Comparison of ENCODE assay signal across 10 mouse cellular contexts in genomic region chrX:101313625-101314359, GRCm38 (mm10). TPM values are rescaled to one million over a fixed set of nuclear protein-coding genes. Genes with fewer than 3 reads are reported as not detected.
DNase-seq lines count a peak whose midpoint lies in the region; ATAC-seq and TF ChIP-seq lines count a peak whose summit lies in the region.
"Had no signal": no experiment of that assay in that cellular context is flagged by ENCODE, and none has a peak within 500 bp of the region (broad histone marks: within the 10 kb centered on the region; RNA-seq: fewer than 3 reads in every experiment).

No protein-coding gene starts in this region.

- WGBS in thymus, adult 2 months: 21% methylated on average over 6 of the region's 6 CpGs
- WGBS in kidney, adult 2 months: 60% methylated on average over 6 of the region's 6 CpGs

- no peak for TF ChIP-seq CTCF in thymus, adult 2 months (IDR thresholded peaks at IDR 0.05; ENCODE audit: borderline replicate concordance, control insufficient read depth, extremely low read depth, insufficient read depth, low read length, poor library complexity)
- no peak for TF ChIP-seq CTCF in kidney, adult 2 months (conservative IDR thresholded peaks at IDR 0.05; ENCODE audit: insufficient read depth, insufficient read length, low read depth, low read length)

- peaks cover 8% of the 10 kb centered on the region for H3K4me1 ChIP-seq in thymus, adult 2 months (replicated peaks; ENCODE audit: control insufficient read depth, insufficient read depth, low read length)
- H3K4me1 ChIP-seq in kidney, adult 2 months (ENCODE audit: control insufficient read depth, insufficient read depth, low read length): no peaks in the 10 kb centered on the region

- no peak for TF ChIP-seq POLR2A in thymus, adult 2 months (IDR thresholded peaks at IDR 0.05; ENCODE audit: control insufficient read depth, extremely low read depth, insufficient read depth, low read length, poor library complexity)
- no peak for TF ChIP-seq POLR2A in kidney, adult 2 months (IDR thresholded peaks at IDR 0.05; ENCODE audit: low read depth, low read length)

- no peak overlapping the region for H3K4me3 ChIP-seq in thymus, adult 2 months (ENCODE audit: control insufficient read depth, insufficient read depth, low read length)
- no peak overlapping the region for H3K4me3 ChIP-seq in kidney, adult 2 months (ENCODE audit: insufficient read depth, low read depth, low read length)

- H3K36me3 ChIP-seq in thymus, adult 2 months (ENCODE audit: control insufficient read depth, insufficient read depth, low read length): no peaks in the 10 kb centered on the region
- no peaks in the 10 kb centered on the region for H3K36me3 ChIP-seq in kidney, adult 2 months (ENCODE audit: control insufficient read depth, insufficient read depth, low read length)

- no peak for DNase-seq in cerebellum, adult 8-10 months
- DNase-seq in frontal cortex, adult 2 months (ENCODE audit: extremely low spot score in 1 of 2, low spot score in 1 of 2): peak; percentile 85 to 91
- peak; percentile 69 to 88 for DNase-seq in left cerebral cortex, adult 18-20 months (ENCODE audit: low spot score in 2 of 2)
- peak; percentile 81 to 86 for DNase-seq in right cerebral cortex, adult 2 months (ENCODE audit: low spot score in 2 of 2)
- no peak for DNase-seq in thymus, adult 2 months
- no peak for DNase-seq in kidney, adult 2 months
- no peak for DNase-seq in gastrocnemius, postnatal 25 days

- 0 out of 2 replicates have a peak, but pooled peaks have one; percentile 36 for ATAC-seq in cerebellum, adult (ENCODE audit: insufficient number of reproducible peaks, low FRiP score, low TSS enrichment)

- H3K27me3 ChIP-seq in thymus, adult 2 months (ENCODE audit: control insufficient read depth, insufficient read depth, low read length): no peaks in the 10 kb centered on the region
- no peaks in the 10 kb centered on the region for H3K27me3 ChIP-seq in kidney, adult 2 months (replicated peaks; ENCODE audit: control insufficient read depth, insufficient read depth, low read length)

- H3K27ac ChIP-seq in thymus, adult 2 months (ENCODE audit: control insufficient read depth, insufficient read depth, low read length): no peak overlapping the region
- no peak overlapping the region for H3K27ac ChIP-seq in kidney, adult 2 months (ENCODE audit: insufficient read depth, low read depth, low read length)
- H3K27ac ChIP-seq: macrophage had no signal

RNA-seq across cellular contexts. Expression of gene Nlgn3, which starts 14.8 kb away (rescaled TPM):
- polyA plus RNA-seq in frontal cortex, adult 2 months (2012; rRNA removed): 51.7 and 58.2 TPM in 2 replicates
- total RNA-seq in left cerebral cortex, adult 18-20 months (2021): 100 to 1,000 TPM; 144 to 152 TPM
- polyA plus RNA-seq in thymus, adult 2 months (2012; rRNA removed): 0.20 and 0.40 TPM in 2 replicates
- polyA plus RNA-seq in kidney, adult 2 months (2012; rRNA removed): 0.18 and 0.31 TPM in 2 replicates
- total RNA-seq in gastrocnemius, postnatal 25 days (2021): under 1 TPM; 0.08 to 0.20 TPM
- polyA plus RNA-seq: macrophage had no signal

RNA-seq across cellular contexts. Expression of gene Med12, which starts 40.0 kb away (rescaled TPM):
- 38.8 and 48.1 TPM in 2 replicates for polyA plus RNA-seq in frontal cortex, adult 2 months (2012; rRNA removed)
- total RNA-seq in left cerebral cortex, adult 18-20 months (2021): 10 to 100 TPM; 20.5 to 22.3 TPM
- 363 and 395 TPM in 2 replicates for polyA plus RNA-seq in thymus, adult 2 months (2012; rRNA removed)
- polyA plus RNA-seq in kidney, adult 2 months (2012; rRNA removed): 77.2 and 82.6 TPM in 2 replicates
- 10 to 100 TPM; 15.4 to 15.6 TPM for total RNA-seq in gastrocnemius, postnatal 25 days (2021)

RNA-seq across cellular contexts. Expression of gene Gm20489, which starts 45.0 kb away (rescaled TPM):
- not detected in 2 replicates for polyA plus RNA-seq in frontal cortex, adult 2 months (2012; rRNA removed)
- total RNA-seq in left cerebral cortex, adult 18-20 months (2021): not detected
- not detected in 2 replicates for polyA plus RNA-seq in thymus, adult 2 months (2012; rRNA removed)
- polyA plus RNA-seq in kidney, adult 2 months (2012; rRNA removed): not detected in 2 replicates
- not detected for total RNA-seq in gastrocnemius, postnatal 25 days (2021)
- polyA plus RNA-seq: macrophage; testis, adult 2 months had no signal

RNA-seq across cellular contexts. Expression of gene Il2rg, which starts 45.7 kb away (rescaled TPM):
- 3.8 and 4.3 TPM in 2 replicates for polyA plus RNA-seq in frontal cortex, adult 2 months (2012; rRNA removed)
- 1 to 10 TPM in 1 of 2 experiments, under 1 TPM in 1; 0.86 to 1.3 TPM for total RNA-seq in left cerebral cortex, adult 18-20 months (2021)
- polyA plus RNA-seq in thymus, adult 2 months (2012; rRNA removed): 364 and 430 TPM in 2 replicates
- 7.2 and 21.4 TPM in 2 replicates for polyA plus RNA-seq in kidney, adult 2 months (2012; rRNA removed)
- 1 to 10 TPM; 1.3 to 2.6 TPM for total RNA-seq in gastrocnemius, postnatal 25 days (2021)

RNA-seq across cellular contexts. Expression of gene Gm614, which starts 50.0 kb away (rescaled TPM):
- not detected in 2 replicates for polyA plus RNA-seq in frontal cortex, adult 2 months (2012; rRNA removed)
- not detected for total RNA-seq in left cerebral cortex, adult 18-20 months (2021)
- polyA plus RNA-seq in thymus, adult 2 months (2012; rRNA removed): 1.3 and 2.0 TPM in 2 replicates
- not detected in 2 replicates for polyA plus RNA-seq in kidney, adult 2 months (2012; rRNA removed)
- total RNA-seq in gastrocnemius, postnatal 25 days (2021): not detected

Comparison
In these comparisons a context has a peak if more than half of its experiments do, and no peak if none do; other contexts are left out.
1. DNase-seq: peak in frontal cortex, adult 2 months (2 of 2), left cerebral cortex, adult 18-20 months (2 of 2) and right cerebral cortex, adult 2 months (2 of 2); none in cerebellum, adult 8-10 months (single experiment), thymus, adult 2 months (single experiment), kidney, adult 2 months (single experiment) and gastrocnemius, postnatal 25 days (single experiment).
2. RNA of gene Nlgn3, which starts 14.8 kb away (polyA plus RNA-seq): 51.7 to 58.2 TPM in frontal cortex, adult 2 months; 0.20 to 0.40 TPM in thymus, adult 2 months and 0.18 to 0.31 TPM in kidney, adult 2 months; every median in the first group is over 10 times any median in the second.